Mouse (Mus musculus): ENCODE data around the gene Krt82.

- TF ChIP-seq POLR2A (IDR thresholded peaks at IDR 0.05; ENCODE audit: borderline replicate concordance, extremely low read depth, low read depth, low read length) (no peak), CTCF (IDR thresholded peaks at IDR 0.05; ENCODE audit: insufficient read depth, low read length) (peak; percentile 15; the same call in 1 of the 2 replicates)
Observed at GRCm38 (mm10) chr15:101588216-101588615, 37.7 kb upstream of the Krt82 start.
